Mouse (Mus musculus) frontal cortex, postnatal 25 days (tissue): ENCODE data around the gene Atp1a4.

Source experiments
- DNase-seq, 2 experiments: peaks; one replicate each; pipeline ENCODE4 v3.0.0; 2022; ENCODE audit warnings: low spot score in 2 of 2

Gene Atp1a4

DNA sequence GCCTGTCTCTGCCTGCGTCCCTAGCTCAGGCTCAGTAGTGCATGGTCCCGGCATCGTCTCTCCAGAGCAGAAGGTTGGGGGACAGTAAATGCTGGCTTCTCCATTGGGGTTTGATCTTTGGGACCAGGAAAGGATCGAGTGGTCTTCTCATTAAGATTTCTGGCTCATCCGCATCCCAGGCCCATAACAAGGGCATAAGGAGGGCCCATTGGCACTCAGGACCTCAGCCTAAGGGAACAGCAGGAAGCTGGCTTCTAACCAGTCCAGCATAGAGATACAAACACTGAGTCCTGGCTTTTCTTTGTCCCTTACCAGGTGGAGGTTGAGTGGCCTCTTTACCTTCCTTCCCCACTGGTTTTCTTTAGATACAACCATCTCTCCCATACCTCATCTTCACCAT lies 60.4 kb downstream of the Atp1a4 start:
- no peak for DNase-seq

DNA sequence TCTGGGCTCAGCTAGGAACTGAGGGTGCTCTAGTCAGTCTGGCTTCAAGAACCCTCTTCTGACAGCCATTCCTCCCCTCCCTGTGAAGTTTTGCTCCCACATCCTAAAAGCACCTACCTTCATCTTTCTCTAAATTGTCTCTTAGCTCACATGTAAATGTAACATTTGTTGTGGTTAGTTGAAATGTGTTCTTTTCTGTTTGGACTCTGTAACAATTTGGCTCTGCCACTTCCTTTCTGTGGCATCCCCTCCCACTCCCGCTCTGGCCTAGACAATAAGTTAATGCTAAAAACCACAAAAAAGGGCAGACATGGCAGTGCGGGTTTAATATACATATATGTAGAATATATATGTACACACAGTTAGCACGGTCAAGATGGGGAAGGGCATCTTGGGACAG lies 61.1 kb downstream of the Atp1a4 start:
- DNase-seq, result no peak

DNA sequence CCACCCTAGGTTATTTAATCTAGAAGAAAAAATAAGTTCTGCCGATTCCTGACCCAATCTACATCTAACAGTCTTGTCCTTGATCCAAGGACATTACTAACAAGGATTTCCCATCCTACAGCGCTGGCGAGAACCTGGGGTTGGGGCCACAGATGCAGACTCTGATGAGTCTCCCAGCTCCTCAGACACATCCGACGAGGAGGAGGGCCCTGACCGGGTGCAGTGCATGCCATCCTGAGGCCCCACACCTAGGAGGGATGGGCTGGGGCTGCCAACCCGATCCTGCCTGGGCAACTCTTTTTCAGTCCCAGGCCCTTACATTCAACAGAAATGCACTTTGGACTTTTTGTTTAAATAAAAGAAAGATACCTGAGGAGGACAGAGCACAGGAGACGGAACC lies 63.8 kb downstream of the Atp1a4 start:
- no peak for DNase-seq

DNA sequence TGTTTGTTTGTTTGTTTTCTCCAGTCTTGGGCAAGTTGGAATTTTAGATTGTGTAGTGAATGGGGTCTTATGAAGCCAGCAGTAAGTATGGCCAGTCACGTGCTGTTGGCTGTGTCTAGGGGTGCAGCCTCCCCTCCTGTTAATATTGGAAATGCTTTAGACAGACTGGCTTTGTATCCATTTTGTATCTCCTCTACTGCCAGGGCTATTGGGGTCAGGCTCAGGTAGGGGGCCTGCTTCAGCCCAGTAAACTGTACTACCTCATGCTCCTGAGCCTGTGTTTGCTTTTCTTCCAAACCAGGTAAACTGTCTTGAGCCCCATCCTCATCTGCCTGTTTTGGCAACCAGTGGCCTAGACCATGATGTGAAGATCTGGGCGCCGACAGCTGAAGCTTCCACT lies 66.0 kb downstream of the Atp1a4 start:
- DNase-seq, result no peak

DNA sequence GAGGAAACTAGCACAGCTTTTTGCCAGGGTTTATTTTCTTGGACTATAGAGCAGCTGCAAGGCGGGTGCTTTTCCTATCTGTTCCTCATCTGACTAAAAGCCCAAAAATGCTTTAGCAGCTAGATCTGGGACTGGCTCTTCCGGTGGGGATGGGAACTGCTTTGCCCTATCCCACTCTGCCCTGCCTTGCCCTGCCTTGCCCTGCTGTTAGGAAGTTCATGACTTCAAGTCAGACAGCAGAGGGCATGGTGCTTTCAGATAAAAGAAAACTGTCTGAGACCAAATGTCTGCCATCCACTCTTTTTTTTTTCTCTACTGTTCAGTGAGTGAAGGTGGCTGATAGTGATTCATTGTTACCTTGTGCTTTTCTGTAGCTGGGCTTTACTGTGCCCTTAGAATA lies 66.6 kb downstream of the Atp1a4 start:
- no peak for DNase-seq

DNA sequence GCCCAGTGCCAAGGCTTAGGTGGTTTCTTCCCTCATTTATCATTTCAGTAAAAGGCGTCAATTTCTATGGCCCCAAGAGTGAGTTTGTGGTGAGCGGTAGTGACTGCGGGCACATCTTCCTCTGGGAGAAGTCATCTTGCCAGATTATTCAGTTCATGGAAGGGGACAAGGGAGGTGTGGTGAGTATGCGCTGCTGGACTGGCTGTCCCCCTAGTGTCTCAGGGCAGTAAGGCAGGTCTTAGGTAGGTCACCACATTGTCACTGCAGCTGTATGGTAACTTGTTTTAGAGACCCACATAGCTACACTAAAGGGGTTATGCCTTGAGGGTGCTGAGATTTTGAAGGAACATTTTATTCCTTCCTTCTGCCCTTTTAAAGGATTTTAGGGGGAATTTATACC lies 69.3 kb downstream of the Atp1a4 start:
- no peak for DNase-seq

DNA sequence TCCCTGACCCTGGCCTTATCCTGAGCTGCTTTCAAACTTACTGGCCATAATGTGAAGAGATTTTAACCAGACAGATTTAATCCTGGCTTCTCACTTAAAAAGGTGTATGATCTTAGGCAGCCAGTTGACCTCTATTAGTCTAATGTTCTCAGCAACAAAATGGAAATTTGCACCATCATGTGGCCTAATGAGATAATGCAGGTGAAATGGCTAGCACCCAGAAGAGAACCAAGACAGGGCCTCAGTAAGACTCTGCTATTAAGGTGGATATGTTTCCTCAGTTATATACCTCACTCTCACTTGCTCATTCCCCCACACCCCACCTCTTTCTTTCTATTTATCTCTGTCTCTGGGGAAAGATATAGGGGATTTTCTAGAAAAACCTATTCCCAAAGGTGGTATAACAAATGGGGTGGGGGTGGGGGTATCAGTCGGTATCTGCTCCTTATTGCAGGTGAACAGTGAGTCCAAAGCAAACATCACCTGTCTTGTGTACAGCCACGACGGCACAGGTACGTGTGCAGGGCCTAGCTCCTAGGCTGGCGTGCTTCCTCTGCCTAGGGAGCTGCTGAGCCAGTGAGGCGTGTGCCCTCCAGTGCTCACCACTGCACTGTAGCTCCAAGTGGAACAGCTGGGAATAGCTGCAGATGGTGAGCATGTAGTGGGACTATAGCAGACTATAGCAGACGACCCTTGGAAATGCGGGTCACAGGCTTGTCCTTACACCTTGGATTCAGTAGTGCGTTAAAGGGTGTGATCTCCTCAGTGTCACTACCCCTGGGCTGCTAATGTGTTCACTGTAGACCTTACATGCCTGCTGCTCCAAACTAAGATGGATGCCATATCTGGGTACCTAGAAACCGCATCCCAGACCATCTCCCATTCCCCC lies 71.6 kb downstream of the Atp1a4 start:
- DNase-seq, result no peak

DNA sequence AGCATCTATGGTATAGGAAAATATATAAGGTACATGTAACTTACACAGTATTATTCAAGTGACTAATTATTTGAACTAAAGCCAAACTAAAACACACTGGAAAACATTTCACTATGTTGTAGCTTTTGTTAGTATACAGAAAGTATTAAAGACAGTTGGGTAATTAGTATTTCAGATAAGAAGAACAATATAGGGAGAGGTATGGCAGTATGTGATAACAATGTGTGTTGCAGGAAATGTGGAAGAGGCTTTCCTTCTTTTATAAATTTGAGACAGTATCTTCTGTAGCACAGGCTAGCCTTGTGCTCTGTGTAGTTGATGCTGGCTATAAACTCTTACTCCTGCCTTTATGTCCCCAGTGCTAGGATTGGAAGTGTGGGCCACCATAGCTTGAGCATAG lies 74.3 kb downstream of the Atp1a4 start:
- DNase-seq, result no peak

DNA sequence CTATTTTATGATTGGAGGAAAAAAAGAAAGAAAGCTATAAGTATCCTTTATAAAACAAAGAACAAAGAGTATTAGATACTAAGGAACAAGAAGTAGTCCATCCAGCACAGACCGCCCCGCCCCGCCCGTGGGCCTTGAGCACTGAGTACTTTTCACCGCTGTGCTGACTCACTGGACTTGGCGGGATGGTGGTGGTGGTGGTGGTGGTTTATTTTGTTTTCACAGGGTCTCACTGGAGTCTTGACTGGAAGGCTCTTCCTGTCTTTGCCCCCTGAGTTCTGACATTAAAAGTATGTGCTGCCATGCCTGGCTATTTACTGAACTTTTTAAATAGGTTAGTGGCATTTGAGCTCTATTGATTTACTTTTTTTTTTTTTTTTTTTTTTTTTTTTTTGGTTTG lies 75.2 kb downstream of the Atp1a4 start:
- DNase-seq, result no peak

DNA sequence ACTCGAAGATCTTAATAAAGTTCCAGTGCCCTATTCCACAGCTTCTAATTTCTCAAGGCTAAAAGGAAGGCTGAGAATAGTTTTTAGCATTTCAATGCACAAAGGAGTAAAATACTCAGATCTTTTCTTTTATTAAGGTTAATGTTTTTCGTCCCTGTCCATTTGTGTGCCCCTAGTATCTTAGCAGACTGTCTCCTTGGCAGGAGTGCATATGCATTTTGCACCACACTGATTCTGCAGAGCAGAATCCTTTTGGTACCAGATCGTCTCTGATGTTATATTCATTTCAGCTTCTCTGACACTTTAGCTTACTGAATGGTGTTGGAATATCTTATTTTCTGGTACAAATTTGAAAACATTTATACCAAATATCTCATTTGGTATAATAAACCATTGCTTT lies 76.4 kb downstream of the Atp1a4 start:
- DNase-seq, result no peak

DNA sequence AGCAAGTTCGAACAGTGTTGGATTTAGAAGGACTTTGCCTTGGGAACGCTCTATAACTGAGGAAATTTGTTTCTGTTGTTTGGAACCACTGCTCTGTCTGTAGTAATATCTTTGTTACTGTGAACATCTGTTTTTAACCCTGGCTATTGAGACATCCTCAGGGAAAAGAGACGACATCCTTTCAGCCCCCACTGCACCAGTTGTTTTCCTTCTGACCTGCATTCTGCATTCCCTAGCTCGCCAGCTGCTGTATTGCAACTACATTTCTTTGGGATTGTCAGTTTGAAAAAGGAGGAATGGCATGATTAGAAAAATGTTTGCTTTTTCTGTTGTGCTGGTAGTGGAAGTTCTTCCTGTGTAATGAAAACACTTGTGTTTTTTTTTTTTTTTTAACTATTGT lies 77.3 kb downstream of the Atp1a4 start:
- DNase-seq, result no peak

DNA sequence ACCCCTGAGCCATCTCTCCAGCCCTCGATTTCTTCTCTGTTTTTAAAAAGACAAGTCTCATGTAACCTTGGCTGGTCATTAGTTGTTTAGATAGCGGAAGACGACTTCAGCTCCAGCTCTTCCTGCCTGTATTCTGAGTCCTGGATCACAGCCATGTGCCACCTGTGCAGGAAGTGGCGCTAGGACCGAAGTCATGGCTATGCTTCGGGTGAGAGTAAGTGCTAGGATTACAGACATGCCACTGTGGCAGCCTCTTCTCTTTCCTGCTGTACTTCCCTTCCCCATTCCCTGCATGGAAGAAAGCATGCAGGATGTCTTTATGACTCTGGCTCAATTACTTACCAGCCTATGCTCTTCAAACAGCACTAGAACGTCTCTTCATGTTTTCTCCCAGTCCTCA lies 79.1 kb downstream of the Atp1a4 start:
- no peak for DNase-seq

DNA sequence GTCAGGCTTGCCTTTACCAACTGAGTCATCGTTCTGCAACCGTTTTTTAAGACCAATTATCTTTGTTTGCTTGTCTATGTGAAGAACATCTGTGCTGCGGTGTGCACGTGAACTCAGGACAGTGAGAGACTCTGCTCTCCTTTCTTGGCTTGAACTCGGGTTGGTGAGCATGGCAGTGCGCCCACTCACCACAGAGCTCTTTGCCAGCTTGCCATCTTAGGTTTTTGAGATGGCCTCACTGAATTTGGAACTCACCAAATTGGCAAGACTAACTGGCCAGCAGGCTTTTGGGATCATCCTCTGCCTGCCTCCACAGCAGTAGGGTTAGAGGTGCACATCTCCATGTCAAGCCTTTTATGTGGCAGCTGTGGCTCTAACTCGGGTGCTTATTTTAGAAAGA lies 80.4 kb downstream of the Atp1a4 start:
- no peak for DNase-seq
